Mouse (Mus musculus): ENCODE data around the gene Colgalt1.

GRCm38 (mm10) chr8:71568941-71569340 is 41.9 kb upstream of the Colgalt1 start:
- no peak for TF ChIP-seq CTCF (IDR thresholded peaks at IDR 0.05; ENCODE audit: insufficient read depth, low read length)
- TF ChIP-seq POLR2A (IDR thresholded peaks at IDR 0.05; ENCODE audit: borderline replicate concordance, extremely low read depth, low read depth, low read length) = no peak
